Mouse (Mus musculus) MEL (cell line): ENCODE data around the gene Stam2. TPM values are rescaled to one million over a fixed set of nuclear protein-coding genes. Genes with fewer than 3 reads are reported as not detected.

ENCODE experiments used
- DNase-seq: peaks from one replicate; pipeline ENCODE4 v3.0.0; 2011; ENCODE audit warnings: low read depth, low spot score
- H3K27ac ChIP-seq: 2 replicates; pipeline ENCODE4 v1.5.1; 2012; ENCODE audit warnings: low read depth, mild to moderate bottlenecking, control low read depth, low read length, moderate library complexity; ENCODE audit not compliant: control insufficient read depth
- H3K27me3 ChIP-seq, 2 experiments: fragments of 150-350 bp in 1 of 2; sonication (generic) in 1 of 2; 2 replicates each; pipeline ENCODE4 v1.6.1; 2012; ENCODE audit warnings: low read length in 2 of 2, mild to moderate bottlenecking in 2 of 2, improper control_type of control experiment in 1 of 2, moderate library complexity in 1 of 2; ENCODE audit not compliant: insufficient read depth in 2 of 2, control insufficient read depth in 1 of 2
- H3K36me3 ChIP-seq, 2 experiments: 2 replicates each; pipeline ENCODE4 v1.6.1; 2012 to 2014; ENCODE audit warnings: low read length in 2 of 2, improper control_type of control experiment in 1 of 2, inconsistent platforms in 1 of 2, mild to moderate bottlenecking in 1 of 2; ENCODE audit not compliant: insufficient read depth in 2 of 2, control insufficient read depth in 1 of 2
- H3K4me1 ChIP-seq, 2 experiments: fragments of 150-350 bp in 1 of 2; sonication (generic) in 1 of 2; 2 replicates each; pipeline ENCODE4 v1.6.1; 2012; ENCODE audit warnings: low read length in 2 of 2, improper control_type of control experiment in 1 of 2, mild to moderate bottlenecking in 1 of 2; ENCODE audit not compliant: insufficient read depth in 2 of 2, control insufficient read depth in 1 of 2
- H3K4me3 ChIP-seq, 2 experiments: fragments of 150-350 bp in 1 of 2; sonication (generic) in 1 of 2; 2 replicates each; pipeline ENCODE4 v1.5.1; 2012; ENCODE audit warnings: low read depth in 2 of 2, low read length in 2 of 2, mild to moderate bottlenecking in 2 of 2, moderate library complexity in 2 of 2, control low read depth in 1 of 2, improper control_type of control experiment in 1 of 2; ENCODE audit not compliant: control insufficient read depth in 1 of 2, insufficient read depth in 1 of 2
- H3K79me2 ChIP-seq: 2 replicates; pipeline ENCODE4 v1.6.1; 2012; ENCODE audit warnings: mild to moderate bottlenecking, low read length, moderate library complexity; ENCODE audit not compliant: control insufficient read depth, poor library complexity, insufficient read depth
- H3K9ac ChIP-seq: 2 replicates; pipeline ENCODE4 v1.6.1; 2012; ENCODE audit warnings: low read depth, mild to moderate bottlenecking, control low read depth, low read length, moderate library complexity; ENCODE audit not compliant: control insufficient read depth, poor library complexity, severe bottlenecking
- H3K9me3 ChIP-seq: fragments of 150-350 bp; sonication (generic); replicated peaks from 2 replicates; pipeline ENCODE4 v1.6.1; 2012; ENCODE audit warnings: mild to moderate bottlenecking, low read length, improper control_type of control experiment, moderate library complexity; ENCODE audit not compliant: insufficient read depth
- CHD2 ChIP-seq: IDR thresholded peaks from 2 replicates; pipeline ENCODE4 v1.6.1; 2011; ENCODE audit warnings: low read length, improper control_type of control experiment
- E2F4 ChIP-seq: IDR thresholded peaks from 2 replicates; pipeline ENCODE4 v1.6.1; 2011; ENCODE audit warnings: low read depth, low read length, improper control_type of control experiment, borderline replicate concordance
- ETS1 ChIP-seq: IDR thresholded peaks from 2 replicates; pipeline ENCODE4 v1.6.1; 2012; ENCODE audit warnings: low read depth, mild to moderate bottlenecking, inconsistent platforms, low read length, improper control_type of control experiment, moderate library complexity
- GABPA ChIP-seq: IDR thresholded peaks from 2 replicates; pipeline ENCODE4 v1.6.1; 2012; ENCODE audit warnings: low read depth, mild to moderate bottlenecking, inconsistent platforms, low read length, improper control_type of control experiment, moderate library complexity
- HCFC1 ChIP-seq: IDR thresholded peaks from 2 replicates; pipeline ENCODE4 v1.6.1; 2012; ENCODE audit warnings: low read depth, mild to moderate bottlenecking, inconsistent platforms, low read length, improper control_type of control experiment, moderate library complexity
- MAFK ChIP-seq: IDR thresholded peaks from 2 replicates; pipeline ENCODE4 v1.6.1; 2011; ENCODE audit warnings: low read depth, mild to moderate bottlenecking, low read length, improper control_type of control experiment, borderline replicate concordance
- MAX ChIP-seq: IDR thresholded peaks from 2 replicates; pipeline ENCODE4 v1.6.1; 2011; ENCODE audit warnings: low read length, improper control_type of control experiment
- MXI1 ChIP-seq: IDR thresholded peaks from 2 replicates; pipeline ENCODE4 v1.6.1; 2011; ENCODE audit warnings: mild to moderate bottlenecking, low read depth, low read length, improper control_type of control experiment
- NELFE ChIP-seq: IDR thresholded peaks from 2 replicates; pipeline ENCODE4 v1.6.1; 2011; ENCODE audit warnings: low read depth, low read length, improper control_type of control experiment
- POLR2A ChIP-seq, 2 experiments: IDR thresholded peaks; 2 replicates each; pipeline ENCODE4 v1.6.1; 2011 to 2012; ENCODE audit warnings: low read length in 2 of 2, mild to moderate bottlenecking in 2 of 2, control low read depth in 1 of 2, improper control_type of control experiment in 1 of 2, low read depth in 1 of 2, moderate library complexity in 1 of 2; ENCODE audit not compliant: control insufficient read depth in 1 of 2, insufficient read depth in 1 of 2, poor library complexity in 1 of 2
- POLR2AphosphoS5 ChIP-seq: IDR thresholded peaks from 2 replicates; pipeline ENCODE4 v1.6.1; 2012; ENCODE audit warnings: low read depth, borderline replicate concordance, mild to moderate bottlenecking, inconsistent platforms, low read length, moderate library complexity, mixed read lengths
- SMC3 ChIP-seq: IDR thresholded peaks from 2 replicates; pipeline ENCODE4 v1.6.1; 2011; ENCODE audit warnings: low read depth, low read length, improper control_type of control experiment
- TBP ChIP-seq: IDR thresholded peaks from 2 replicates; pipeline ENCODE4 v1.8.0; 2011; ENCODE audit warnings: low read depth, low read length, improper control_type of control experiment
- UBTF ChIP-seq: IDR thresholded peaks from 2 replicates; pipeline ENCODE4 v1.6.1; 2012; ENCODE audit warnings: low read depth, mild to moderate bottlenecking, inconsistent platforms, low read length, improper control_type of control experiment, moderate library complexity, borderline replicate concordance; ENCODE audit not compliant: insufficient read depth
- ZC3H11A ChIP-seq: IDR thresholded peaks from 2 replicates; pipeline ENCODE4 v1.6.1; 2012; ENCODE audit warnings: low read depth, mild to moderate bottlenecking, inconsistent platforms, low read length, improper control_type of control experiment
- ZKSCAN1 ChIP-seq: IDR thresholded peaks from 2 replicates; pipeline ENCODE4 v1.6.1; 2012; ENCODE audit warnings: low read depth, mild to moderate bottlenecking, inconsistent platforms, low read length, improper control_type of control experiment, moderate library complexity
- ZMIZ1 ChIP-seq: IDR thresholded peaks from 2 replicates; pipeline ENCODE4 v1.6.1; 2012; ENCODE audit warnings: low read depth, mild to moderate bottlenecking, inconsistent platforms, low read length, improper control_type of control experiment, moderate library complexity
- ZNF384 ChIP-seq: IDR thresholded peaks from 2 replicates; pipeline ENCODE4 v1.6.1; 2012; ENCODE audit warnings: low read depth, mild to moderate bottlenecking, inconsistent platforms, low read length, improper control_type of control experiment
- polyA plus RNA-seq, 2 experiments: library from polyadenylated mRNA; stranded (reverse) in 1 of 2; unstranded in 1 of 2; fragments of >175 nt in 1 of 2; fragments of >200 nt in 1 of 2; gene quantifications; 2 replicates each; pipeline versions ENCODE4 v1.2.1 to v1.2.4; 2012; ENCODE audit warnings: low replicate concordance in 2 of 2, low read depth in 1 of 2; ENCODE audit not compliant: insufficient read length in 2 of 2, insufficient read depth in 1 of 2, missing spikeins in 1 of 2
- total RNA-seq: library from RNA; depleted of rRNA; stranded (reverse); fragments of 300-350 nt; gene quantifications from 2 replicates; pipeline ENCODE4 v1.2.3, GENCODE M21; 2012

Stam2 gene
- total and polyA plus RNA-seq, 3 experiments = 8.9 to 11.5 TPM; not detected in 1

GRCm38 (mm10) chr2:52772774-52773393 lies 30.8 kb upstream of the Stam2 start:
- H3K36me3 ChIP-seq = no peaks in the 10 kb centered on the region
- no peak overlapping the region for H3K9ac ChIP-seq
- H3K4me3 ChIP-seq = no peak overlapping the region
- TF ChIP-seq GABPA (no peak), CHD2 (no peak), HCFC1 (no peak), ZMIZ1 (no peak), E2F4 (no peak), ETS1 (no peak), UBTF (no peak), MAFK (no peak), MAX (no peak), POLR2AphosphoS5 (no peak), MXI1 (no peak), ZNF384 (no peak), ZKSCAN1 (no peak), NELFE (no peak), SMC3 (no peak)
- no peak overlapping the region for H3K27ac ChIP-seq
- no peaks in the 10 kb centered on the region for H3K9me3 ChIP-seq
- no peaks in the 10 kb centered on the region for H3K4me1 ChIP-seq
- no peak for DNase-seq
- H3K27me3 ChIP-seq = no peaks in the 10 kb centered on the region; a peak in 2 of 4 replicates
- H3K79me2 ChIP-seq = no peaks in the 10 kb centered on the region

DNA sequence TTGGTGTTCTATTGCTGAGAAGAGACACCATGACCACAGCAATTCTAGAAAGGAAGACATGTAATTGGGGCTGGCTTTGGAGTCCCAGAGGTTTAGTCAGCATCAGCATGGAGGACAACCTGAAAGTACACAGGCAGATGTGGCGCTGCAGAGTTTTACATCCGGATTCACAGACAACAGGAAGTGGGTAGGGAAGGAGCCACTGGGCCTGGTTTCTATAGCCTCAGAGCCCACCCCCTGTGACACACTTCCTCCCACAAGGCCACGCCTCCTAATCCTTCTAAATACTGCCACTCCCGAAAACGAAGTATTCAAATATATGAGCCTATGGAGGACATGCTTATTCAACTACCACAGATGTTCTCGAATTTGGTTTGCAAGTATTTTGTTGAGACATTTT lies 23.0 kb upstream of the Stam2 start:
- Histone ChIP-seq H3K9ac (no peak overlapping the region), H3K4me1 (no peaks in the 10 kb centered on the region), H3K4me3 (no peak overlapping the region), H3K36me3 (no peaks in the 10 kb centered on the region), H3K9me3 (no peaks in the 10 kb centered on the region), H3K27ac (no peak overlapping the region)
- no peak for DNase-seq
- no peak for TF ChIP-seq GABPA
- TF ChIP-seq ZC3H11A = no peak
- no peak for TF ChIP-seq CHD2
- no peak for TF ChIP-seq TBP
- TF ChIP-seq MAFK = no peak
- TF ChIP-seq POLR2A (IDR thresholded peaks at IDR 0.05; ENCODE audit: control insufficient read depth in 1 of 2, insufficient read depth in 1 of 2, low read depth in 1 of 2, low read length in 2 of 2, poor library complexity in 1 of 2) = no peak
- no peak for TF ChIP-seq HCFC1
- TF ChIP-seq, all 39 proteins: peak for 0
- Histone ChIP-seq H3K79me2 (no peaks in the 10 kb centered on the region), H3K27me3 (no peaks in the 10 kb centered on the region)
